Mouse (Mus musculus): Measurements from ENCODE around the gene Lig1.

Lig1 gene

GRCm38 (mm10) chr7:13311401-13311800 is 34.3 kb downstream of the Lig1 start:
- no peak for DNase-seq

- DNase-seq, result no peak
Measured at GRCm38 (mm10) chr7:13314095-13314597, 37.1 kb downstream of the Lig1 start.

- no peak for DNase-seq
Measured at GRCm38 (mm10) chr7:13321424-13321823, 44.3 kb downstream of the Lig1 start.

- no peak for DNase-seq
Measured at GRCm38 (mm10) chr7:13324316-13324715, 47.2 kb downstream of the Lig1 start, which contains the start of gene Pla2g4c. TSS of gene Pla2g4c (plus strand) at chr7:13324655.

- DNase-seq, result no peak
Measured at GRCm38 (mm10) chr7:13330575-13330974, 53.5 kb downstream of the Lig1 start.

GRCm38 (mm10) chr7:13355943-13356342 is 78.9 kb downstream of the Lig1 start:
- DNase-seq, result no peak
